Mouse (Mus musculus): ENCODE results near the gene Gm49361.

DNA sequence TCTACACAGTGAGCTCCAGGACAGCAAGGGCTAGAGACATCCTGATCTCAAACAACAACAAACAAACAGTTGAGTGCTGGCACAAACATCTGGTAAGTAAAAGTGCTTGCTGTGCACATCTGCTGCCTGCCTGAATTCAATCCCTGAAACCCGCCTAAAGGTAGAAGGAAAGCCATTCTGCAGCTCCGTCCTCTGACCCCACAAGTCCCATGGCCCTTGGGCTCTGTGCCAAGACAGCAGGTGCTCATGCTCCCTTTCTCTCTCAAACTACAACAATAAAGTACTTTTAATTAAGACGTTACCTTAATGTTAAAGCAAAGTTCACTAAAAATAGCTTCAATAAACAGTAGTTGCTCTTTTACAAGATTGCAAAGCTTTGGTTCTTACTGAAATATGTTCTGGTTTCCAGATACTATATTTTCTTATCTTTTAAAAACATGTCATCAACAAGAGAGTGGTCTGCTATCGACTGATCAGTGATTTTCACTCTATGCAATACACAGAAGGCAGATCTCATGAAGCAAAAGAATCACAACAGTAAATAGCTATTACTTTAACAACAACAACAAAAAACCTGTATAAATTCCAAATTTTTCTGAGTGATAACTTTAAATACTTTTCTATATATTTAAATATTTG lies 125.2 kb downstream of the Gm49361 start:
- no peak for TF ChIP-seq POLR2A (IDR thresholded peaks at IDR 0.05; ENCODE audit: borderline replicate concordance, extremely low read depth, low read depth, low read length)
- TF ChIP-seq CTCF (IDR thresholded peaks at IDR 0.05; ENCODE audit: insufficient read depth, low read length): no peak

All from lung, adult 2 months (tissue).